Mouse (Mus musculus): Measurements from ENCODE around the gene Il12rb1.

Il12rb1 gene

GRCm38 (mm10) chr8:70833018-70833482 is 24.8 kb downstream of the Il12rb1 start:
- peak; percentile 64 for DNase-seq

GRCm38 (mm10) chr8:70833520-70833919 is 25.3 kb downstream of the Il12rb1 start:
- DNase-seq: peak; percentile 71

GRCm38 (mm10) chr8:70834071-70834470 is 25.8 kb downstream of the Il12rb1 start:
- no peak for DNase-seq

GRCm38 (mm10) chr8:70836666-70837065 is 28.4 kb downstream of the Il12rb1 start:
- no peak for DNase-seq

- no peak for DNase-seq
Observed at GRCm38 (mm10) chr8:70838654-70839407, 30.6 kb downstream of the Il12rb1 start.

GRCm38 (mm10) chr8:70839408-70840351 is 31.4 kb downstream of the Il12rb1 start, which contains the start of gene Arrdc2:
TSS of gene Arrdc2 (minus strand) at chr8:70839720.
- peak; percentile 100 for DNase-seq

GRCm38 (mm10) chr8:70840590-70840989 is 32.3 kb downstream of the Il12rb1 start:
- peak; percentile 87 for DNase-seq

GRCm38 (mm10) chr8:70841147-70842072 is 33.2 kb downstream of the Il12rb1 start:
- peak; percentile 96 for DNase-seq

- no peak for DNase-seq
Observed at GRCm38 (mm10) chr8:70842484-70842883, 34.2 kb downstream of the Il12rb1 start.

GRCm38 (mm10) chr8:70843214-70843773 is 35.0 kb downstream of the Il12rb1 start:
- DNase-seq: no peak

- DNase-seq: no peak
Observed at GRCm38 (mm10) chr8:70843941-70844340, 35.7 kb downstream of the Il12rb1 start.

GRCm38 (mm10) chr8:70844523-70844922 is 36.3 kb downstream of the Il12rb1 start:
- DNase-seq: peak; percentile 93

- DNase-seq: no peak
Observed at GRCm38 (mm10) chr8:70845108-70845507, 36.9 kb downstream of the Il12rb1 start.

GRCm38 (mm10) chr8:70846371-70847154 is 38.3 kb downstream of the Il12rb1 start:
- no peak for DNase-seq

GRCm38 (mm10) chr8:70849333-70849990 is 41.2 kb downstream of the Il12rb1 start:
- no peak for DNase-seq

GRCm38 (mm10) chr8:70850132-70850845 is 42.0 kb downstream of the Il12rb1 start:
- DNase-seq: no peak

- DNase-seq: no peak
Observed at GRCm38 (mm10) chr8:70850947-70851346, 42.7 kb downstream of the Il12rb1 start.

GRCm38 (mm10) chr8:70851837-70852236 is 43.6 kb downstream of the Il12rb1 start:
- no peak for DNase-seq

- DNase-seq: no peak
Observed at GRCm38 (mm10) chr8:70852595-70853231, 44.5 kb downstream of the Il12rb1 start.
